Mouse (Mus musculus): ENCODE measurements around the gene Pawr.

- TF ChIP-seq POLR2A (IDR thresholded peaks at IDR 0.05; ENCODE audit: insufficient read depth, low read depth, low read length), result no peak
- no peak for TF ChIP-seq CTCF (IDR thresholded peaks at IDR 0.05; ENCODE audit: insufficient read depth, low read depth, low read length)
Measured at GRCm38 (mm10) chr10:108290046-108290445, 41.9 kb upstream of the Pawr start.
